Mouse (Mus musculus) heart, adult 8-10 months (tissue): Measurements from ENCODE around the gene Lpo. TPM values are rescaled to one million over a fixed set of nuclear protein-coding genes. Genes with fewer than 3 reads are reported as not detected.

Experiments
- DNase-seq: peaks from one replicate; pipeline ENCODE4 v3.0.0; 2022; ENCODE audit warnings: low spot score
- total RNA-seq, 4 experiments: library from RNA; stranded (reverse); gene quantifications; 2 replicates each; pipeline ENCODE4 v1.2.4; 2022

Gene Lpo
- total RNA-seq, 4 experiments from 2014 or later, result not detected

DNA sequence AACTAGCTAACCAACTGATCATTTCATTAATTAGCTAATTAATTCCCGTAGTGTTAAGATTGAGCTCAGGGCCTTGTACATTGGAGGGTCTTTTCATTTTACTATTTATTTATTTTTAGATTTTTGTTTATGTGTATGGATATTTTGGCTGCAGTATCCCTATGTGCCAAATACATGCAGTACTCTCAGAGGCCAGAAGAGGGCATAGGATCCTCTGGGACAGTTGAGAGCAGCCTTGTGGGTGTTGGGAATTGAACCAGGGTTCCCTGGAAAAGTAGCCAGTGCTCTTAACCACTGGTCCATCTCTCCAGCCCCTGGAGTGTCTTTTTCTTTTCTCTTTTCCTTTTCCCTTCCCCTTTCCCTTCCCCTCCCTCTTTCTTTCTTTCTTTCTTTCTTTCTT is 22.6 kb downstream of the Lpo start:
- no peak for DNase-seq

- no peak for DNase-seq
These were observed 25.5 kb downstream of the Lpo start for GRCm38 (mm10) chr11:87802621-87803020.

DNA sequence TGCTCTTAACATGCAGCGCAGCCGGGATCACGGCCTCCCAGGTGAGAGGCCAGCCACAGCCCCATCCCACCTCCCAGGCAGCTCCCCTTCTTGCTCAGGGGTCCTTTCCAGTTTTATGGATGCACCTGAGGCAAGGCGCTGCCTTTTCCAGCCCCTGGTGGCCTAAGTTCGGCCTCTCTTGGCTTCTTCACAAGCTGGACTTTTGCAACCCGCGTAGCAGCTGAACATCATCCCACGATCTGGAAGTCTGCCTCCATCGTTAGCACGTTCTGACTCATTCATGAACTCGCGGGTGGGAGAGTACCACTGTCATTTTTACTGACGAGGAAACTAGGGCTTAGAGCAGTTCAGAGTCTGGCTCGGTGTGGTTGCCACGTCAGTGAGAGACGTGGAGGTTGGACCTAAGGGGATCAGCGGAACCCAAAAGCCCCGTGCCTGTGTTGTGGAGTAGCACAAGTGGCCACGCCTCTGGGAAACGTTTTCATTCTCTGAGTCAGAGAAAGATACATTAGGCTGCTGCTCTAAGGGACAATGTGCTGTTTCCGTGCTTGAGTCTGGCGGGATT is 26.3 kb downstream of the Lpo start:
- peak; percentile 16 for DNase-seq

DNA sequence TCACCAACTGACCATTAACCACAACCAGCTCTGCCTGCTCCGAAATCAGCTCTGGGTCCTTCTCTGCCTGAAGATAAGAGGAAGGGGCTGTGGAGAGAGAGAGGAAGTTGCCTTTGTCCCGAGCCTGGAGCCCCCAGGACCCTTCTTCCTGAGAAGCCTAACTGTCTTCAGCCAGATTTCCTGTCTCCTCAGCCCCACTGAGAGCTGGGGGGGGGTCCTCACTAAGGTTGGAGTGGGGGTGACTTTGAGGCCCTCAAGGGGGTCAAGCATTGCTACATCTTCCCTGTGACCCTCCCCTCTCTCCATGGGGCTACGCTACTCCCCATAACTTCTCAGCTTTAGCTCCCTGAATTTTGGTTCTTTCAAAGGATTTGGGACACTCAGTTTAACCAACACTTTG is 34.6 kb downstream of the Lpo start, which contains the start of gene Mpo:
TSS of gene Mpo (plus strand) at position 122 of the 400 bp plus-strand sequence.
- no peak for DNase-seq

DNA sequence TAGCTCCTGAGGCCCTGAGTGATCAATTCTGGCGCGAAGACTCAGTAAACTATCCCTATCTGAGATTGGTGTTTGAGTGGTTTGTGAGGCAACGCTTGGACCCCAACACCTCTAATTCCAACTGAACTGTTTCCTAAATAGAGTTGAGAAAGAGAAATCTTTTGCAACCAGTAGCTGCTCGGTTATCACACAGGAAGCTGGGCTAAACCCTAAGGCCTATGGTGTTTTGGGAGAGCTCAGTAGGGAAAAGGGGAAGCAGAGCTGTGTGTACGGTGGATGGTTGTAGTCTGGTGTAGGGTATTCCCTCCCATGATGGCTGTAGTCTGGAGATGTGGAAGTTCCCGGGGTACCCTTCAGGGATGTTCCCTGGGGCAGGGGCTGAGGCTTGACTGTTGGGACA is 38.0 kb downstream of the Lpo start:
- DNase-seq, result no peak

DNA sequence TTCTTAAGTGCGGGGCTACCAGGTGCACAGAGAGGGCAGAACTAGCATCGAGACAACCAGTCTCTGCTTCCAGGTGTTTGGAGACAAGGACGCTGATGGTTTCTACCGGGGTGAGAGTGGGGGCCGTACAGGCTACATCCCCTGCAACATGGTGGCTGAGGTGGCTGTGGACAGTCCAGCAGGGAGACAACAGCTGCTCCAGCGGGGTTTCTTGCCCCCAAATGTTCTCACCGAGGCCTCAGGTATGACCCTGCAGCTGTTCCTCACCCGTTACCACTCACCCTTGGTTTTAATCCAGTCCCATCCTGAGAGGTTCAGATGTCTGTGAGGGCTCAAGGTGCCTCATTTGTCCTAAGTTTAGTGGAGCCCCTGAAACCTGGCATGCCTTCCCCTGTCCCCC is 48.0 kb downstream of the Lpo start:
- DNase-seq, result no peak

DNA sequence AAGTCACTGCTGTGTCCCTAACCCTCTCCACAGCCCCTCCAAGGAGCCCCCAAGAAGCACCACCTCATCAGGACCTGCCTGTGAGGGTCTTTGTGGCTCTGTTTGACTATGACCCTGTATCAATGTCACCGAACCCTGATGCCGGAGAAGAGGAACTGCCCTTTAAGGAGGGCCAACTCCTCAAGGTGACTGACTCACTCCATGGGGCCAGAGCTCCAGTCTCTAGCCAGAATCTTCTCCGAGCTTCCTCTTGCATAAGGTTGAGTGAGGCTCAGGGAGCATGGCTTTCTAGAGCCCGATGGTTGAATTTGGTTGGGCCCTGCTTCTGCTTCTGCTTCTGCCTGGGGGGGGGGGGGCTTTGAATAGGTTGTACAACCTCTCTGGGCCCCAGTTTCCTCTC is 48.7 kb downstream of the Lpo start:
- no peak for DNase-seq

- DNase-seq, result no peak
These were observed 49.2 kb downstream of the Lpo start for GRCm38 (mm10) chr11:87778915-87779314.

GRCm38 (mm10) chr11:87778100-87778765 is 49.9 kb downstream of the Lpo start:
- DNase-seq, result no peak

DNA sequence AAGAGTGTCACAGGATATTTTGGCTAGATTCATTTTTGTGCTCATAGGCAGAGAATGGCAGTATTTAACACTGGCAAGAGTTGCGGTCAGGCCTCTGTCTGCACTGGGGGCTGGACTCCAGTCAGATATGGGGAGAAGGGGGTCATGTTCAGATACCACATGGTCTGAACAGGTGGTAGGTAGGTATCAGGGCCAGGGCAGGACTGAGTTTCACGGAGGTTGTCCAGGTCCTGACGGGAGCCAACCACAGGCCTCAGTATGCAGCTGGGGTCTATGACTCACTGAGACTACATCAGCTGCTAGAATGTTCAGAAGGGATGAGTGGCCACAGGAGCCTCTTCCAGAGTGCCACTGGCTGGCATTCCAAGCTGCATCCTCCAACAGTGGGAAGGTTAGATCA is 55.7 kb downstream of the Lpo start:
- no peak for DNase-seq

GRCm38 (mm10) chr11:87770989-87771388 is 57.1 kb downstream of the Lpo start:
- DNase-seq, result peak; percentile 63

DNA sequence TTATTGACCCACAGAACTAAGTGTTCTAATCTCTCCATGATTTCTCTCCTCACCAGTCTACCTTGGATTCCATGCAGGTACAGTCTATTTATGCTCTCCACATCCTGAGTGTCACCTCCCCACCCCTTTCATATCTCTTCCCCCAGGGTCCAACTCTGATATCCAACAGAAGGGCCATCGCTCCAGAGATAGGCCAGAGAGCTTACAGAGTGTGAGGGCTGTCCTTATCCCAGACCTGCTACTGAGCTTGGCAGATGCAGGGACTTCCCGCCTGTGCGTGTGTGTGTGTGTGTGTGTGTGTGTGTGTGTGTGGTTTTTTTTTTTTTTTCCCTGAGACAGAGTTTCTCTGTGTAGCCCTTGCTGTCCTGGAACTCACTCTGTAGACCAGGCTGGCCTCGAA is 59.3 kb downstream of the Lpo start:
- no peak for DNase-seq

GRCm38 (mm10) chr11:87763988-87764876 is 63.9 kb downstream of the Lpo start:
- no peak for DNase-seq

DNA sequence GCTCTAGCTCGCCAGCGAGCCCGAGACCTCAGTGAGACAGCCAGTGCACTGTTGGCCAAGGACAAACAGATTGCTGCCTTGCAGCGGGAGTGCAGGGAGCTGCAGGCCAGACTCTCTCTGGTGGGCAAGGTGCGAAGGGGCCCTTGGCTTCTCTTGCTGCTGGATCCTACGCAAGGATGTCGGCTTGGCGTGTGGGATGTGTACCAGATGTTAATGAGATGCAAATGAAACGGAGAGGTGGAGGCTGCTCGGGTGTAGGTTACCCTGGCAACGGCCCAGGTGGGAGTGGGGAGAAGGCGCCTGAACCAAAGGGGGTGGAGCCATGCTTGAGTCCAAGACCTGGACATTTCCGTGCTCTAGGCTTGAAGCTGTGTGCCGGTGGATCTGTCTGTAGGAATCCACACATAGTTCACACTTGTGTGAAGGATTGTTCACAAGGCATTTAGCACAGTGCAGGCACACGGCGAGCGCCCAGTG is 64.5 kb downstream of the Lpo start:
- DNase-seq, result no peak

DNA sequence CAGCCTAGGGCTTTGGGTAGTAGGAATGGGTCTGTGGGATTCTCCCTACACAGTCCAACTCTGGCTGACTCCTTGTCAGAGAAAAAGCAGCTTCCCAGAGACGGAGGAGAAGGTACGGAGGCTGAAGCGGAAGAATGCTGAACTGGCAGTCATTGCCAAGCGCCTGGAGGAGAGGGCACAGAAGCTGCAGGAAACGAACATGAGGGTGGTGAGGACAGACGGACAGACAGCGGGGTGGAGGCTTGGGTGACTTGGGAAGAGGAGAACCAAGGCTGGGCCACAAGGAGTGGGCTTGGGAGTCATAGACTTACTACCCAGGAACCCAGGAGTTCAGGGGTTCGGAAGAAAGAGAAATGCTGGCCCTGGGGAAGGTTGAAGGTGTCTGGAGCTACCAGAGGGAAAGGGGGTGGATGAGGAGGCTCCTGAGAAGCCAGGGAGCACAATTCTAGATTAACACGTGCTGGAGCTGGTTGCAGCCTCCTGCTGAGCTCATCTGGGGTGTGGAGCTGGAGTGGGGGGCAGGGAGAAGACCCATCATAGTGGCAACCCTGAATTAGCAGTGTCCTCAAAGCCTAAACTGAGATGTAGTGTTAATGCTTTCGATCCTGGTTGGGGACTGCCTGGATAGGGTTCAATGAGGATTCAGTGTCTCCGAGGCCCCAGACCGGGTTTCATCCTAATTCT is 65.2 kb downstream of the Lpo start:
- no peak for DNase-seq

DNA sequence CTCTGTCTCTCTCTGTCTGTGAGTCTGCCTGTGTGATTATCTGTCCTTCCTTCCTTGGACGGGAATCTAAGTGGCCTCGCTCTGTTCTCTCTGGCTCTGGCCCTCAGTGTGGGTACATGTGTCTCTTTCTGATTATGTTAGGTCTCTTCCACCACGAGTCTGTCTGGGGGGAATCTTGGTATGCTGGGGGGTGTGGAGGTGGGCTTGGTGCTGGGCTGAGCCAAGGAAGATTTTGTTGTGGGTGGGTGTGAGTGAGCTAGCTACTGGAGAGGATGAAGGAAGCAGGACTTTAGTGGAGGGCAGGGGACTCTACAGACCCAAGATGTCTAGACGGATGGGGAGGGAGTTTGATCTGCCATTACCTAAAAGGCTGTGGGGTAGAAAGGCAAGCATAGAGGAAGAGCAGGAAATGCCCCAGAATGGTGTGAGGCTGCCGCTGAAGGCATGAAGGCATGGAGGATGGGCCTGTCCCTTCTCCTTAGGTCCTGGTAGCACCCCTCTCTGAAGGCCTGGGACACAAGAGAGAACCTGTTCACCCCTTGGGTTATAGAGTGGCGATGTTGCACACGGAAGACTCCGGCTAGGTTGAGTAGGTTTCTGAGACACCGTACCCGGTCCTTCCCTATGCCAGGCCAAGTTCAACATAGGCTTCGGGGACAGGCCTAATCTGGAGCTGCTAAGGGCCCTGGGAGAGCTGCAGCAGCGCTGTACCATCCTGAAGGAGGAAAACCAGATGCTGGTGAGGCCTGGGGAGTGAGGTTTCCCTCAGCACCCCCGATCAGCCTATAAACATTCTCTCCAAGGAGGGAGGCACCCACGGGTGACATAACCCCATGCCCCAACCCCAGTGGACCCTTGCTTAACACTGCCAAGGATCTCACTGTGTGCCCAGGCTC is 66.0 kb downstream of the Lpo start:
- no peak for DNase-seq

DNA sequence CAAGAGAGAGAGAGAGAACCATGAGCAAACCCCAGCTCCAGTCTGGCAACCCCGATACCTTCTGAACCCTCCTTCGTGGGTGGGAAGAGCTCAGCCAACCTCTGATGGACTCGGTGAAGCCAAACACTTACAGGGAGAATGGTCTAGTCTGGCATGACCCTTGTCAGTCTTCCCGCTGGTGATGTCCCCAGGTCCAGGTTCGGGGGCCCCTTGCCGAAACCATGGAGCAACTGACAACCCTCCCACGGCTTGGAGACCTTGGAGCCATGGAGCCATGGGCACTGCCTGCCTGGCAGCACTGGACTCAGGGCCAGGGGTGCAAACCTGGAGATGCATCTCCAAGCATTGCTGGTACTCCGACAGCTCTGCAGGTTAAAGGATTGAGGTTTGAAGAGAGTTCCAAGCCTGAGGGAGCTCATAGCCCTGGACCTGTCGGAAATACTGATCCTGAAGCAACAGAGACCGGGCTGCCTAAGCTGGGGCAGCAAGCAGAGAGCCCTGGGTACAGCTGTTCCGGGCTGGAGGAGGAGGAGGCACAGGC is 66.8 kb downstream of the Lpo start:
- DNase-seq, result no peak

GRCm38 (mm10) chr11:87760301-87761081 is 67.6 kb downstream of the Lpo start, which contains the start of gene Tspoap1:
TSS of gene Tspoap1 (plus strand) at chr11:87760541.
- no peak for DNase-seq

- DNase-seq, result no peak
These were observed 68.5 kb downstream of the Lpo start for GRCm38 (mm10) chr11:87759609-87760005.
